Mouse (Mus musculus): ENCODE results near the gene Gsto2.

- TF ChIP-seq POLR2A (IDR thresholded peaks at IDR 0.05; ENCODE audit: borderline replicate concordance, control insufficient read depth, low read depth, low read length) (no peak), CTCF (IDR thresholded peaks at IDR 0.05; ENCODE audit: control insufficient read depth, insufficient read depth, low read length) (no peak)
Measured at GRCm38 (mm10) chr19:47867628-47868175, 2.4 kb downstream of the Gsto2 start.
